Mouse (Mus musculus) cortical plate, adult 2 months (tissue): ENCODE data around the gene Atp6v1e1. TPM values are rescaled to one million over a fixed set of nuclear protein-coding genes. Genes with fewer than 3 reads are reported as not detected.
A peak's percentile ranks its signal among the peaks of the same experiment; 100 is the strongest.

Experiments used
- H3K27ac ChIP-seq: fragments of 200-500 bp; 2 replicates; pipeline ENCODE4 v1.5.1; 2012; ENCODE audit warnings: low read length, control low read depth, inconsistent platforms; ENCODE audit not compliant: insufficient read depth
- H3K4me1 ChIP-seq: fragments of 200-500 bp; 2 replicates; pipeline ENCODE4 v1.6.1; 2011; ENCODE audit warnings: low read length; ENCODE audit not compliant: control insufficient read depth, insufficient read depth
- H3K4me3 ChIP-seq: fragments of 200-500 bp; 2 replicates; pipeline ENCODE4 v1.5.1; 2011; ENCODE audit warnings: mild to moderate bottlenecking, low read length, control low read depth; ENCODE audit not compliant: insufficient read depth
- CTCF ChIP-seq: fragments of 200-500 bp; IDR thresholded peaks from 2 replicates; pipeline ENCODE4 v1.5.1; 2011; ENCODE audit warnings: mild to moderate bottlenecking, control low read depth, low read length; ENCODE audit not compliant: insufficient read depth; ENCODE audit errors: extremely low read depth
- POLR2A ChIP-seq: fragments of 200-500 bp; IDR thresholded peaks from 2 replicates; pipeline ENCODE4 v1.6.1; 2011; ENCODE audit warnings: mild to moderate bottlenecking, low read length, control low read depth; ENCODE audit not compliant: insufficient read depth; ENCODE audit errors: extremely low read depth
- polyA plus RNA-seq: library from polyadenylated mRNA; depleted of rRNA; stranded (reverse); fragments of >200 nt; gene quantifications from 2 replicates; pipeline ENCODE4 v1.2.3, GENCODE M21; 2012

Gene Atp6v1e1
- polyA plus RNA-seq, 1 experiment, result 605 TPM

- TF ChIP-seq POLR2A (no peak), CTCF (no peak)
- no peak overlapping the region for H3K27ac ChIP-seq
- H3K4me3 ChIP-seq, result no peak overlapping the region
- peaks cover 13% of the 10 kb centered on the region for H3K4me1 ChIP-seq
These were observed 24.6 kb downstream of the Atp6v1e1 start for GRCm38 (mm10) chr6:120798019-120798418.

- H3K4me1 ChIP-seq, result peaks cover 11% of the 10 kb centered on the region
- no peak for TF ChIP-seq POLR2A
- TF ChIP-seq CTCF, result no peak
- 0 out of 2 replicates have a peak overlapping the region, but pooled peaks have one; percentile 39 for H3K27ac ChIP-seq
- no peak overlapping the region for H3K4me3 ChIP-seq
These were observed 26.5 kb downstream of the Atp6v1e1 start for GRCm38 (mm10) chr6:120796111-120796510.

GRCm38 (mm10) chr6:120795422-120796086 is 27.0 kb downstream of the Atp6v1e1 start:
- Histone ChIP-seq H3K4me3 (no peak overlapping the region), H3K4me1 (peaks cover 11% of the 10 kb centered on the region), H3K27ac (no peak overlapping the region)
- no peak for TF ChIP-seq CTCF
- TF ChIP-seq POLR2A, result no peak

GRCm38 (mm10) chr6:120792947-120793346 is 29.6 kb downstream of the Atp6v1e1 start:
- TF ChIP-seq CTCF, result peak; percentile 32; the same call in 1 of the 2 replicates
- TF ChIP-seq POLR2A, result no peak
- Histone ChIP-seq H3K4me1 (peaks cover 9% of the 10 kb centered on the region), H3K27ac (no peak overlapping the region), H3K4me3 (no peak overlapping the region)

GRCm38 (mm10) chr6:120790717-120791116 is 31.9 kb downstream of the Atp6v1e1 start:
- TF ChIP-seq POLR2A (no peak), CTCF (no peak)
- no peak overlapping the region for H3K4me3 ChIP-seq
- H3K4me1 ChIP-seq, result peaks cover 3% of the 10 kb centered on the region
- no peak overlapping the region for H3K27ac ChIP-seq

GRCm38 (mm10) chr6:120790153-120790552 is 32.4 kb downstream of the Atp6v1e1 start:
- 0 out of 2 replicates have a peak, but pooled peaks cover 2% of the 10 kb centered on the region for H3K4me1 ChIP-seq
- no peak overlapping the region for H3K27ac ChIP-seq
- no peak for TF ChIP-seq POLR2A
- TF ChIP-seq CTCF, result no peak
- H3K4me3 ChIP-seq, result no peak overlapping the region

GRCm38 (mm10) chr6:120788904-120789303 is 33.7 kb downstream of the Atp6v1e1 start:
- TF ChIP-seq CTCF (0 out of 2 replicates have a peak, but pooled peaks have one; percentile 8), POLR2A (no peak)
- H3K27ac ChIP-seq, result no peak overlapping the region
- H3K4me3 ChIP-seq, result no peak overlapping the region
- H3K4me1 ChIP-seq, result 0 out of 2 replicates have a peak, but pooled peaks cover 2% of the 10 kb centered on the region

DNA sequence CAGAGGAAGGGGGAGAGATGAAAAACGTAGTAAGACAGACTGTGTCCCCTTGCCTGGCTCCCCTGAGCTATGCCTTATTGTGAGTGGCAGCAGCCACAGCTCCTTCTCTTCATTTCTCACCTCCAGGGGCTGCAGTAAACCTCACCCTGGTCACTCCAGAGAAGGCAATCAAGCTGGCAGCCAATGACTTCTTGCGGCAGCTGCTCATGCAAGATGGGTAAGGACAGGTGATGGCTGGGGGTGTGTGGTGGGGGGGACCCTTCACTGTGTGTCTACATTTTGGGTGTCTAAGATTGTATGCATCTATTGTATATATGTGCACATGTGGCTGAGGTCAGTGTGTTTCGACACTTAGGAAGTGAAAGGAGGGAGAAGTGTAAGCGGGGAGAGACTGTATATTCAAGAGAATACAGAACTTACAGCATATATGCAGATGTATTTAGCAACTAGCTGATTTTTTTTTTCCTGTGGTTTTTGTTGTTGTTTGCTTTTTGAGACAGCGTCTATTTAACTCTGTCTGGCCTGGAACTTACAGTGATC is 34.5 kb downstream of the Atp6v1e1 start:
- TF ChIP-seq POLR2A, result no peak
- TF ChIP-seq CTCF, result no peak
- 0 out of 2 replicates have a peak, but pooled peaks cover 1% of the 10 kb centered on the region for H3K4me1 ChIP-seq
- no peak overlapping the region for H3K4me3 ChIP-seq
- H3K27ac ChIP-seq, result no peak overlapping the region

DNA sequence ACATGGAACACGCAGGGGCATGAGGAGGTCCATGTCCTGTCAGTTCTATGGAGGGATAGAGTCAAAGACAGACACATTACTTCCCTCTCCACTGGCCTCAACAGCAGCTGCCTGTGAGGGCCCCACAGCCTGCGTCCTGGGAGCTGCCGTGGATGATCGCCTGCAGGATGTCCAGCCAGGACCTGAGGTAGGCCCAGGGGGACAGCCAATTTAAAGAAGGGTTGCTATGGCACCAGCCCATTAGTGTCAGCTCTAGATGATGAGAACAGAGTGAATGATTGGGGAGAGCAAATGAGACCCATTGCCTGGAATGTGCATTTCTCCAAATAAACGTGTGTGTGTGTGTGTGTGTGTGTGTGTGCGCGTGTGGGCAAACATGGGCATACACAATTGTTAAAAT is 38.2 kb downstream of the Atp6v1e1 start:
- no peak for TF ChIP-seq POLR2A
- no peak for TF ChIP-seq CTCF
- H3K4me3 ChIP-seq, result no peak overlapping the region

DNA sequence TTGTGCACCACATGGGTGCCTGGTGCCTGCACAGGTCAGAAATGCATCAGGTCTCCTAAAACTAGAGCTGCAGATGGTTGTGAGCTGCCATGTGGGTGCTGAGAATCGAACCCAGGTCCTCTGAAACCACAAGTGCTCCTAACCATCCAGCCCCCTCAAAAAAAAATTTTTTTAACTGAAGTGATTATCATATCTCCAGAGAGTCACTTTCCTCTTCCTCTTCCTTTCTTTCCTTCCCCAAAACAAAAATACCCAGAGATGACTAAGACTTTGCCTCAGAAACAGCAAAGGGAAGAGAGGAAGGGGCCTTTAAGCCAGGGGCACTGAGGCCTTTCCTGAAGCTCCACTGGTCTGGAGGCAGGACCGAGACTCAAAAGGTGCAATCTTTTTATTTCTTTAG is 39.6 kb downstream of the Atp6v1e1 start:
- no peak overlapping the region for H3K4me3 ChIP-seq
- no peak for TF ChIP-seq CTCF
- TF ChIP-seq POLR2A, result no peak
- no peaks in the 10 kb centered on the region for H3K4me1 ChIP-seq
- H3K27ac ChIP-seq, result no peak overlapping the region

More for the DNA sequence above, 38.2 kb downstream of the Atp6v1e1 start:
- no peaks in the 10 kb centered on the region for H3K4me1 ChIP-seq
- H3K27ac ChIP-seq, result no peak overlapping the region
